Mouse (Mus musculus): ENCODE measurements around the gene St6galnac4.
A peak's percentile ranks its signal among the peaks of the same experiment; 100 is the strongest.

The St6galnac4 gene

DNA sequence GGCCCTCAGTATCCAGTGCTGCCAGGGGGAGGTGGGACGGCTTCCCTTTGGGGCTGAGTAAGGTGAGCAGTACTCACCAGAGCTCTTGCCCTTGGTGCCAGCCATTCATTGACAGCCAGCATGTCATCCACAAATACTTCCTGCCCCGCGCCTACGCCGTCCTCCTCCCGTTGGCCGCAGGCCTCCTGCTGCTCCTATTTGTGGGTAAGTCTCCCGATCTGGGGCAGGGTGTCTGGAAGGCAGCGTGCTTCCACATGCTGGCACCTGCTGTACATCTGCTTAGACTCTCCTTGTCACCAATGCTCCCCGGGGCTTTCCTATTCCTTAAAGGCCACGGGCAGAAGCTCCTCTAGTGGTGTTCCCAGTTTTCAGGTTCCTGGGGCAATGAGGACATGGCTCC, 14.7 kb upstream of the St6galnac4 start:
- DNase-seq, result no peak

DNA sequence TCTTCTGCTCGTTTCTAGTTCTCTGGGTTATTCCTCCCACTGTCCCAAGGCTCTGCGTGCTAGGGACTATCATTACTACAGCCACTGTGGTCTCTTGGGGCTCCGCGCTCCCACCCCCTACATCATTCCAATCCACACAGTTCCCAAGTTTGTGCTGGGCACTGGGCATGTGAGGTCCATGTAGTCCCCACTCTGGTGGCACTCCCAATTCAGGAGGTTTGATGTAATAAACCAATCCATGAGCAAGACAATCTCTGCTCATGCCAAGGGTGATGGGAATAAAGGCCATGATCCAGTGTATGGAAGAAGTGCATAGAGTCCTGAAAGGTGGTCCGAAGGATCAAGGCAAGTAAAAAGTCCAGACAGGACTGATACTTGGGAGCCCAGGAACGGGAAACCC, 12.4 kb upstream of the St6galnac4 start, which contains the start of gene Pip5kl1:
Gene Pip5kl1, plus strand, starts transcription at position 301 of the 400 bp plus-strand sequence.
- DNase-seq, result no peak

DNA sequence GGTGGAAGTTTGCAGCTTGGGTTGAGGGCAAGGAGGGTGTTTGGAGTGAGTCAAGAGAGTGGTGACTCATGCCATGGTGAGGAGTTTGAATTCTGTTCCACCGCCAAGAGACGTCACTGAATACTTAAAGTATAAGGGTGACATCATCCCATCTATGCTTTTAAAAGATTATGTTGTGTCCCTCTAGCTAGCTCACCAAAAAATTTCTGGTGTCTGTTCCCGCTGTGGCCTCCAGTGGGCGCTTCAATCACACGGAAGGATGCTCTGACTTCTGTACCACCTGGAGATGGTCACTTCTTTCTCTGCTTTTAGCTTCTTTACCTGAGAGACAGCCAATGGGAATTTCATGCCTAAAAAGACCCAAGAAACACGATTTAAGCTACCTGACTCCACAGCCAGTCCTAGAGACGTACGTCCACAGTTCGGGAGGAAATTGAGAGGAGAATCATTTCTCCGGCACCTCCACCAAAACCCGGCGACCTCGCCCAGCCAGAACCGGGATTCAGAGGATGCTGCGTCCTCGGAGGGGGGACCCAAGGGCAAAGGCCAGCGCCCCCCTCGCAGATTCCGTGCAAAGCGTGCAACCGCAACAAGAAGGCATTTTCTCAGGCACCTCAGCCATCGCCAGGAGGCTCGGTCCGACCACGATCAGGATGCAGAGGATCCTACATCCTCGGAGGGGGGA, 11.9 kb upstream of the St6galnac4 start:
- peak; percentile 84 to 85 for DNase-seq

DNA sequence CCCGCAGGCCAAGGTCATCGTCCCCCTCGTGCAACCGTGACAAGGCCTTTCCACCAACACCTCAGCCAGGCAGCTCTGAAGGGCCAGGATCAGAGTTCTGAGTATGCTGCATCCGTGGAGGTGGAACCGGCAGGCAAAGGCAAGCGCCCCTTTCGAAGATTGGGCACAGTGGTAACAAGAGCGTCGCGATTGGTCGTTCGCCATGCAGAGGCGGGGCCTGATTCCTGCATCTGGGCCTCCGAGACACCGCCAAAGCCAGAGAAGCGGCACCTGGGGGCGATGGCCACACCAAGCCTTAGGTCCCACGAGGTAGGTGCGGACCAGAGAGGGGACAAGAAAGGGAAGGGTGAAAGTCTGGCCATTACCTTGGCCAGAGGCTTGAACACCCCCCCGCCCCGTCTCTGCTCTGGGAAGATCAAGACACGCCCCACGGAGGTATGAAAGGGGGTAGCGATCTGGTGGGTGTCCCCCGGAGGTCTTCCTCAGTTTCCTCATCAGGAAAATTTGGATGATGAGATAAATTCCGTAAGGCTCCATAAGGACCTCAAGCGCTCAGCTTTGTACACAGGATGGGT, 11.2 kb upstream of the St6galnac4 start, which contains the start of gene 9430097D07Rik:
Gene 9430097D07Rik, minus strand, starts transcription at position 99 of the 575 bp plus-strand sequence.
- DNase-seq, result peak; percentile 83 to 84

DNA sequence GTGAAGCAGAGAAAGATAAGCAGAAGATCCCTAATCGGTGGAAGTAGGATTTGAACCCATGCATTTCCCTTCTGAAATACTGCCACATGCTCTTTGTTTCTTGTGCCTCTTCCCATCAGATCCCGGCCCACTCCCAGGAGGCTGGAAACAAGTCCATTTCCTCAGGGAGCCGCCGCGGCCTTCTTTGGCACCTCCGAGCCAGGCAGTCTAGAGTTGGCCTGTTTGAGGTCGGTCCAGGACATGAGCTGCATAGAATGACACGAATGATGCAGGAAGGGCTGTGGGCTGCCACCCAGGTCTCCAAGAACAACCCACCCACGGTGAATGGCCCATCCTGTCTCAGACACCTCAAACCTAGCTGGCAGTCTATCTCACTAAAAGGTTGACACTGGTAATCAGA, 10.4 kb upstream of the St6galnac4 start:
- DNase-seq, result no peak

DNA sequence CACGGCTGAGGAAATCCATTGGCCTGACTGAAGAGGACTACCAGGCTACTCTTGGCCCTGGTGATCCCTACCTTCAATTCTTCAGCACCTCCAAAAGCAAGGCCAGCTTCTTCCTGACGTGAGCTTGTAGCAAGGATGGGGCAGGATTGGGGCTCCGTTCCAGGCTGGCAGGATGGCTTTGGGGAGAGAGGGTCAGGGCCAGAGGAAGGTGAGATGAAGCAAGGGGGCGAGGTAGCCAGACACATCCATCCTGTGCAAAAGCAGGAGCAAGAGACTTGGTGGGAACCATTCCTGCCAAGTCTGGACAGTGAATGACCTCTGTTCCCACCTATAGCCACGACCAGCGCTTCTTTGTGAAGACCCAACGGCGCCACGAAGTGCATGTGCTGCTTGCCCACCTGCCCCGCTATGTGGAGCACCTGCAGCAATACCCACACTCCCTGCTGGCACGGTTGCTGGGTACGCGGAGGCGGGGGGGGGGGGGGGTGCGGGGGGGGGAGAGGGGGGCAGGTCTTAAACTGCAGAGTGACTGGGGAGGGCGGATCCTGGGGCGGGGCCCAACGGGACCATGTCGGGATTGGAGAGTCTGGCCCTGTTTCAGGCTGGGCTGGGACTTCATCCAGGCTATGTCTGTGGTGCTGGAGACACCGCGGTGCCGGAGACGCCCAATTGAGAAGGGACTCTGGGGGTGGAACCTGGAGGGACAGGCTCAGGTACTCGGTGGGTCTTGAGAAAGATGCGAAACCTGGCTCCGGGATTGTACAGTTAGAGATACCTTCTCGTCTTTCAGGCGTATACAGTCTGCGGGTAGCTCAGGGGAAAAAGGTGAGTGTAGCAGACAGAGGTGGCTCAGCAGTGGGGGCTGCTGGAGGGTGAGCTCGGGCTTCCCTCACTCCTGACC, 8.5 kb upstream of the St6galnac4 start:
- peak; percentile 48 to 59 for DNase-seq

DNA sequence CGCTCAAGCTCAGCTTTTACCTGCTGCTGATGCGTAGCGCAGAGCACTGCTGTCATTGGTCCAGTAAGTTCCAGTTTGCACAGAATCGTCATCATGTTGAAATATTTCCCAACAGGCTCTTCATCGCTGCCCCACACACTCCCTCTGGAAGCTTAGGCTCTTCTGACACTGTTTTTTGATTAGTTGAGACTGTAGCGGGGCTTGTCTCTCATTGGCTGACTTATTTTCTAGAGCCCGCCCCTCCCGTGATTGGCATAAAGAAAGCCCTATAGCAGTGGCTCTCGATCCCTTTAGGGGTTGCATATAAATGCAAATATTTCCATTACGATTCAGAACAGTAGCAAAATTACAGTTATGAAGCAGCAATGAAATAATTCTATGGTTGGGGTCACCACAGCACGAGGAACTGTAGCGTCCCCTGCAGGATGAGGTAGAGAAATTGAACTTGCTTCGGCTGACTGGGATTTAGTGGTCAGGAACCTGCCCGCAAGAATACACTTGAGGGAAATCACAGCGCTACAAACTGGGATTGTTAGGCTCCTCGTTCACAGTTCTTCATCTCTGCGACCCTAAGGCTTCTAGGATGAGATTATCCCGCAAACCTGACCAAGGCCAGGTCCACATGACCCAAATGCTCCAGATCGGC, 5.3 kb upstream of the St6galnac4 start:
- DNase-seq, result peak; percentile 82 to 84

DNA sequence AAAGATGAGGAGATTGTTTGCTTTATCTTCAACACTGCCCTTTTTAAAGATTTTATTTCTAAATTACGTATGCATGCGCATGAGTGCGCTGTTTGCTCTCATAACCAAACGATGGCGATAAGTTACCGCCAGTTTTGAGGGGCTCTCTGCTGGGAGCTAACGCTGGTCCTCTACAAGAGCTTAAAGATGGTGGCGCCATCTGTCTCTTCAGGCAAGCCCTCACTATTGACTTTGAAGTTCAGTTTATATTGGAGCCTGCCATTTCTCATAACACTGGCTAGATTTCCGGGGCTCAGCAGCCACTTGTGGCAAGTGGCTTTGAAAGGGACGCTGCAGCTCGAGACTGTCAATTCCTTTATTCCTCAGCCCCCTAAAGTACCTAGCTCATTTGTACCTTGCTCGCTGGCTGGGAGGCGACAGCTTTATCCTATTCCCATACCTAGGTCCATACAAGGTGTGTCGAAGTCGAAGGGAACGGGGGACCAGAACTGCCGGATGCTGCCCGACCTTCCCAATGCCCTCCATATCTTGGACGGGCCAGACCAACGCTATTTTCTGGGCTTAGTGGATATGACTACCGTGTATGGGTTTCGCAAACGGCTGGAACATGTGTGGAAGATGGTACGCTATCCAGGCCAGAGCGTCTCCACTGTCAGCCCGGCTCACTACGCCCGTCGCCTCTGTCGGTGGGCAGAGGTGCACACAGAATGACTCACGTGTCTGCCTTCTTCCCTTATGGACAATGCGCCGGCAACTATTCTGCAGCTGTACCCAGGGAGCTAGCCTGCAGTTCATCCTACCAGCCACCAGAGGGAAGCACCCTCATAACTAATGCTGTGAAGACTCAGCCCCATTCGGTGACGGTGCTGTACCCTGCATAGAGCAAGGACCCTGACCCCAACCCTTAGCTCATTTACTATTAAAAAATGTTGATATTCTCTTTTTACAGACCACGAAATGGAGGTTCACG, 3.8 kb upstream of the St6galnac4 start:
- peak; percentile 87 to 92 for DNase-seq

DNA sequence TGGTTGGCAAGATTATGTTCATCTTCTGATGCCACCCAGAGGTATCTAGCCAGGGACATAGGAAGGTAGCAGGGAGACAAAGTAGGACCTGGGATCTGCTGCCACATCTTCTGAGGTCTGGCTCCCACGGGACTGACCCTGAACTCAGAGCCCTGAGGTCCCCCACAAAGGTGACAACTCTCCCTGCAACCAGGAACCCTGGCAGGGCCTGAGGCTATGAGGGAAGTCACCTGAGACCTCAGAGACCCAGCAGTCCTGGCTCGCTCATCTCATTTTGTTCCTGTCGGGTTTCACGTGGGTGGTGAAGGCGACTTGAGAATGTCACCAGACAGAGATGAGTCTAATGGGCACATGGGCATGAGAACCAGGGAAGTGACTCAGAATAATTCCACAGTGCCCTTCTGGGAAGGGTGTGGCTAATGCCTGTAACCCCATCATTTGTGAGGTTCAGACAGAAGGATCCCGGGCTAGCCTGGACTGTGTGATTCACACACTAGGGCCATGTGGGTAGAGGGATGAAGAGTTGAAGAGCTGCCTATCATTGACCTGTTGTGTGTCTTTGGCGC, 1.7 kb upstream of the St6galnac4 start:
- DNase-seq, result no peak

DNA sequence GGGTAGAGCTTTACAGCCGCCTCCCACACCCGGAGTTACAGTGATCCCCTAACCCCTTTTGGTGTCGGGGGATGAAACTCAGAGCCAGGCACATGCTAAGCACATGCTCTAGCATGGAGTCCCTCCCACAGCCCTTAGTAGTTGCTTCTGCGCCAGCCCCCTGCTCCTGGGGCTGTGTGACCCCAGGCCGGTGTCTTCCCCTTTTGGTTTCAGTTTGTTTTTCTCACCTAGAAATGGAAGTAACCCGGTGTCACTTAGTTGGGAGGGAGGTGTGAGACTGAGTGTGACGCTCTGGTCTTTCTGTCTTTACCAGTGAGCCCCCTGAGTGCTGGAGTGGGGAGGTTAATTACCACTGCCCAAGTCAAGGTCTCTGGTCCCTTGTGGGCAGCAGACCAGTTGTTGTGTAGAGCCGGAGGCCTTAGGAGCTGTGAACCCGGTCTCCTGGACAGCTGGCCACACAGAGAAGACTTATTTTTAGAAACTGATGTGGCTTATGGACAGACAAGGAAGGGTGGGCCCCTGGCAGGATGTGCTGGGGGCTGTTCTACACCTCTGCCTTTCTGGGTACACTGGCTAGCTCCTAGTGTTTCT, 931 bp downstream of the St6galnac4 start:
- peak in 1 of 2 experiments; percentile 48 for DNase-seq

DNA sequence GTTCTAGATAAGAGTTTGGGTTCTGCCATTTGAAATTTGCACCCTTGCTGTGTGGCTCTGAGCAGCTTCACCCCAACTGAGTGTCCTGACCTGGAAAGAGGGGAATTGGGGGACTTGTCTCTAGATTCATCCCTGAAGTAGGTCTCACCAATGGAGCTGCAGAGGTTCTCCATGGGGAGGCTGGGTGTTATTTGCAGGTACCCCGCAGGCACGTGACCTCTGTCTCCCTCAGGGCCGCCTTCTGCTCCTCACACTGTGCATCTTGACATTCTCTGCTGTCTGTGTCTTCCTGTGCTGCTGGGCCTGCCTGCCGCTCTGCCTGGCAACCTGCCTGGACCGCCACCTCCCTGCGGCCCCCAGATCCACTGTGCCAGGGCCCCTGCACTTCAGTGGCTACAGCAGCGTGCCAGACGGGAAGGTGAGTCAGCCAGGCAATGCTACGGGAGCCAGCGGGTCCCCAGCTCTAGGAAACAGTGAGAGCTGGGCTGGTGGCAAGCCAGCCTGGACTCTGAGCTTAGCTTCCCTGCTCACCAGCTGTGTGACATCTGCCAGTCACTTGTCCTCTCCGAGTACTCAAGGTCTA, 2.4 kb downstream of the St6galnac4 start:
- DNase-seq, result peak; percentile 92 to 95

DNA sequence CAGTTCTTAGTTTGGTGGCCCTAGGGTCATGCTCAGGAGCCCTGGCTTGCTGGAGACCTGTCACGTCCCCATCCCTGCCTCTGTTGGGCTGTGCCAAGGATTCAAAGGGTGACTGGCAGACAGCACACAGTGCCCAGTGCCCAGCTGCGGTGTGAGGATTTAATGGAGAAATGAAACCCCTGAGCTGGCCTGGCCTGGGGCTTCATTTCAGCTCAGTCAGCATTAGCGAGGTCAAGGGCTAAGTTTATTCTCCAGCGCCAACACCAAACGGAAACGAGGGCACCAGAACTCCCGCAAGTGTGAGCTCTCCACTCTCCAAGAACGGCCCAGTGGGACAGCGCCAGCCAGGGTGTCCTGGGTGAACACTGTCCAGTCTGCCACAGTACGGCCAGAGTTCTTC, 3.3 kb downstream of the St6galnac4 start:
- DNase-seq, result peak in 1 of 2 experiments; percentile 54

DNA sequence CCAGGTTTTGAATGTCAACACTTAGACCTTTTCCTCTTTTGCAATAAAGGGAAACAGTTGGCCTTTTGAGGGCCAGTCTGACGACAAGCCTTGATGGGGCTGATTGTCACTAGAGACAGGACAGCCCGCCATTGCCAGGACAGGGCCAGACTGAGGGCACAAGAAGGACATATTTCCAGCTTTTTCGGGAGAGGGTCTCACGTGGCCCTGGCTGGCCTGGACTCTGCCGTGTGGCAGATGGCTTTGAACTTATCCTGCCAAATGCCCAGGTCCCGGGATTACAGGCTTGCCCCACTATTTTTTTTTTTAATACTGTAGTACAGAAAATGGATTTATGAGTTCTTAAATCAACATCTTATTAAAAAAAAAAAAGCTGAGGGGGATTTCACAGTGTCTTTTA, 4.4 kb downstream of the St6galnac4 start:
- DNase-seq, result peak; percentile 55 to 71

DNA sequence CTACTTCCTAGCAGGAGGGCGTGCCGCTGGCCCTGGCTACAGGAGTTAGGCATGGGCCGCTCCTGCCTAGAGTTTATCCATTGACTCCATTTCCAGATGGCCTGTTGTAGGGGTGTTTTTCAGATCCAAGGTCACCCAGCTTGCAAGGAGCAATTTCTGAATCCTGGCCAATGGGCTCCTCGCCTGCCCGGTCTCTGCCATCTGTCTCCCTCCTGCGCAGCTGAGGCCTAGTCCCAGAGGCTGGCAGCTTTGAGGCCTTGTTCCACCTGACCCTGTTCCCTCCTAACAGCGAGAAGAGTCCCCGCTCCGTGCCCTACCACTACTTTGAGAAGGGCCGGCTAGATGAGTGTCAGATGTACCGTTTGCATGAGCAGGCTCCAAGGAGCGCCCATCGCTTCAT, 9.8 kb downstream of the St6galnac4 start:
- DNase-seq, result peak; percentile 91 to 92

DNA sequence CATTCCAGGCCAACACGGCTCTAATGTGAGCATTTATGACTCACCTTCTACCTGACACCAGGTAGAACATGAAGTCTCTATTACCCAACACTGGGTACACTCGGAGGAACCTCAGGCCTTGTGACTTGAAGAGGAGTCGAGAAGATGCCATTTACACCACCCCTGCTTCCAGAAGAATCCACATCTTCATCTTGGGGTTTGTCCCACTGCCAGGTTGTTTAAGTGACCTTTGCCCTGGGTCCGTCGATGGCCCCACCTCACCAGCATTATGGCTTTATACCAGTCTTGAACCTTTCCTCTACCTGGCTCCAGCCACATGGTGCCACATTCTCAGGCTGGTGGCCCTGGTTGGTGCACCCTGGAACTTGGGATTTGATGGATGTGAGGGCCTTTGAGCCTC, 10.4 kb downstream of the St6galnac4 start:
- DNase-seq, result no peak

DNA sequence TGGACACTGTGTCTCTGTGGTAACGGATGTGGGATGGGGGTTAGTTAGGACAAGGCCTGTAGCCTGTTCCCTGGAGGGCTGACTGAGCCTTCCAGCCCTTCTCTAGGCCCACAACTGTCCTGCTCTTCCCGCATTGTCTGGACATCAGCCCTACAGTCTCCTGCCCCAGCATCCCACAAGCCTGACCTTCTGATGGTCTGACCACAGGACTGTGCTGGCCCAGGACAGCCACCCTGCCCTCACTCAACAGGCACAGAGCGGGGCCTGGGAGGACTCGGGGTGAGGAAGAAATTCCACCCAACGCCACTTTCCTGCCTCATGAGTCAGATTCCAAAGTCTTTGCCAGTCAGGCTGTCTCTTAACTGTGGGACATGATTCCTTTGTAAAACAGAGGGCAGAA, 10.8 kb downstream of the St6galnac4 start:
- DNase-seq, result no peak

DNA sequence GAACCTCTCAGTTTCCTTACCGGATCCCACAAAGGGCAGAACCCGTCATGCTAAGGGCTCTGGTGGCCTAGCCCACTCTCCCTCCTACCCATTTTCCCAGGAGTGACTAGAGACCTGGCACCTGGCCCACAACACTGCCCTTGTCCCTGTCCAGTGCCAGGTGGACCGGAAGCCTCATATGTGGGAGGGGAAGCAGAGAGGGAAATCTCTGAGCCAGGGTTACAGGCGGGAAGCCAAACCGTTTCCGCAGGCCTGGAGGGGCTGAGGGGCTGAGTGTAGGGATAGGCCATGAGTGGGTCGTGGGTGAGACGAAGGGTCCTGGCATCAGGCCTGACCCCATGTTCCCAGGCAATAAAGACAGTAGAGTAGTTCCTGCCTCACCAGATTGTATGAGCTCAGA, 11.6 kb downstream of the St6galnac4 start:
- peak; percentile 87 to 89 for DNase-seq

DNA sequence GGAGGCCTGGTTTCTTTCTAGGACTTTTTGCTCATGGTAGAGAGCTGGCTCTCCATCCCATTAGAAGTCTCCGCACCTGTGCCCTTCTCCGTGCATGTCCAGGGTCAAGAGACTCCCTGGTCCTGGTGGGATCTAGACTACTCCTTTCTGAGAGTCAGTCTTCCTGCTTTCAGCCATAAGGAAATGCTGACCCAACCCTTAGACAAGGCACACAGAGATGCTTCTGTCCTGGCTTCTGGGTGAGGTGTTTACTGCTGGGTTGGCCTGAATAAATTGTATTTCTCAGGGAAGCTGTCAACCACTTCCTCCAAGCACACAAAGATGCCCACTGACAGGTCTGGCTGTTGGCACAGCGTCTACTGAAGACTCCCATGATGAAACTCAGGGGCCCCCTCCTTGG, 12.5 kb downstream of the St6galnac4 start, which contains the start of gene St6galnac6:
Gene St6galnac6, plus strand, starts transcription at position 301 of the 400 bp plus-strand sequence.
- DNase-seq, result no peak

DNA sequence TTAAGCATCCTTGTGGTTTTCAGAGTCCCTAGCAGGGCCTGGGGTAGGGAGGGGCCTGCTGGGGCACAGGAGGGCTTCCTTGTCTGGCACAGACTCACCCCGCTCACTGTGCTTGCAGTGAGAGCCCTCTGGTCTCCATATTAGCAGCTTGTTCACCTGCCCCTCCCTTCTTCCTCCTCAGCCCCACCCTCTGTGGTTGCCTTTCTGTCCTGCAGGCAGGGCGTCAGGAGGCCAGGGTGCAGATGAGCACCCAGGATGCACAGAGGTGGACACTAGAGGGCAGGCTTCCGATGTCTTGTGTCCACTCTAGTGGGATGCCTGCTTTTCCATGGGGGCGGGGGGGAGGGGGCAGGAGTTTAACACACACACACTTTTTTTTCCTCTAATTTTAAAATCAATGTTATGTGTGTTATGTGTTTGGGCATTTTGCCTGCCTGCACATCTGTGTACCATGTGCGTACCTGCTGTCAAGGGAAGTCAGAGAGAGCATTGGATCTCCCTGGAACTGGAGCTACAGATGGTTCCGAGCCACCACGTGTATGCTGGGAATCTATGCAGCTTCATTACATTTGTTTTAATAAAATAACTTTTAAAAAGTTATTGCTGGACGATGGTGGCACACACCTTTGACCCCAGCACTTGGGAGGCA, 14.6 kb downstream of the St6galnac4 start:
- DNase-seq, result peak in 1 of 2 experiments; percentile 69

DNA sequence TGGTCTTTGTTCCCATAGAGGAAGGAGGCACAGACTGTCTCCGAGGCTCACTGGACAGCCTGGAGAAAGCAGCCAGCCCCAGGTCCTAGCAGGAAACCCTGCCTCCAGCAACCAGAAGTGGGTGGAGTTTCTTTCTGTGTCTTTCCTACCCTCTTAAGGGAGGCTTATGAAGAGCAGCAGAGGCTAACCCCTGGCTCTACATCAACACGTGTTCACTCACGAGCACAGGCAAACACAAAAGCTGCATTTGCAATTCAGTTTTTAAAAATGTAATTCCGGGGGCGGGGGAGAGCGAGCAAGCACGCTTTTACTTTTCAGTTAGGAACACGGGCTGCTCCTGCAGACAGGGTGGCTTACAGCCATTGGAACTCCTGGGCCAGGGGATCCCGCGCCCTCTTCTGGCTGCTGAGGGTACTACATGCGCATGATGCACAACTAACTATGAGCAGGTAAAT, 15.7 kb downstream of the St6galnac4 start:
- peak; percentile 97 to 98 for DNase-seq
